Mouse (Mus musculus) kidney, embryonic 15.5 days (tissue): ENCODE results near the gene Cfap73. TPM values are rescaled to one million over a fixed set of nuclear protein-coding genes. Genes with fewer than 3 reads are reported as not detected.

Source experiments
- ATAC-seq: fragments of 200-750 bp; cut with Nextera tagmentation; replicated peaks from 2 replicates; pipeline ENCODE4 v1.8.0; 2017; ENCODE audit warnings: moderate TSS enrichment; ENCODE audit not compliant: low FRiP score
- H3K27ac ChIP-seq: fragments of 300-500 bp; sonication (generic); 2 replicates; pipeline ENCODE4 v1.5.1; 2015; ENCODE audit warnings: mild to moderate bottlenecking, inconsistent platforms
- H3K27me3 ChIP-seq: fragments of 300-500 bp; sonication (generic); 2 replicates; pipeline ENCODE4 v1.6.1; 2015; ENCODE audit warnings: inconsistent platforms
- H3K36me3 ChIP-seq: fragments of 300-500 bp; sonication (generic); 2 replicates; pipeline ENCODE4 v1.6.1; 2015; ENCODE audit warnings: inconsistent platforms
- H3K4me1 ChIP-seq: fragments of 300-500 bp; sonication (generic); 2 replicates; pipeline ENCODE4 v1.6.1; 2015; ENCODE audit warnings: inconsistent platforms
- H3K4me2 ChIP-seq: fragments of 300-500 bp; sonication (generic); 2 replicates; pipeline ENCODE4 v1.6.1; 2015; ENCODE audit warnings: moderate library complexity, mild to moderate bottlenecking, inconsistent platforms
- H3K4me3 ChIP-seq: fragments of 300-500 bp; sonication (generic); replicated peaks from 2 replicates; pipeline ENCODE4 v1.5.1; 2015; ENCODE audit warnings: mild to moderate bottlenecking, inconsistent platforms
- H3K9ac ChIP-seq: fragments of 300-500 bp; sonication (generic); 2 replicates; pipeline ENCODE4 v1.6.1; 2015; ENCODE audit warnings: mild to moderate bottlenecking, inconsistent platforms
- H3K9me3 ChIP-seq: fragments of 300-500 bp; sonication (generic); replicated peaks from 2 replicates; pipeline ENCODE4 v1.6.1; 2016; ENCODE audit warnings: inconsistent platforms
- WGBS: fragments of 180-500 bp; shearing (Covaris S2); methylation state at CpG from one replicate; pipeline ENCODE4 v1.1.7; 2015; ENCODE audit warnings: mixed read lengths; 5-methylcytosine and 5-hydroxymethylcytosine counted together
- polyA plus RNA-seq: library from polyadenylated mRNA; unstranded; fragments of >200 nt; fragmentation: Nextera tagmentation; extraction: Ambion mirVana; gene quantifications from 2 replicates; pipeline ENCODE4 v1.2.1, GENCODE M21; 2015

Gene Cfap73
- polyA plus RNA-seq, 1 experiment from 2014 or later = not detected

DNA sequence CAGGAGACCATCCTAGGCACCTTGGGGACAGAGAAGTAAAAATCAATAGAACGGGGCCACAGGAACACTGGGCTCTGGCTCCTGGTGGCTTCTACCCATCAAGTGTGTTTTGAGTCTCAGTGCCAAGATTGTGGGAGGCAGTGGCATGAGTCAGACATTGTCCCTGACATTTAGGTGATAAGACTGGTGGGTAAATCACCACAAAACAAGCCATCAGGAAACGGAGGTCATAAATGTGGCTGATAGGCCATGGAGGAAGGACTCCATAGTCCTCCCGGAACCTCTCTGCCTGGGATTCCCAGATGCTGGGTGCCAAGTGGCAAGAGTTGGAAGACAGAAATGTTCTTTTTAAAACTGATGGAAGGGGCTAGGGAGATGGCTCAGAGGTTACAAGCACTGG, 10.2 kb upstream of the Cfap73 start:
- ATAC-seq = no peak
- Histone ChIP-seq H3K27ac (no peak overlapping the region), H3K36me3 (no peaks in the 10 kb centered on the region), H3K27me3 (peaks cover 29% of the 10 kb centered on the region), H3K4me2 (no peak overlapping the region), H3K4me3 (no peak overlapping the region), H3K4me1 (peaks cover 23% of the 10 kb centered on the region), H3K9ac (no peak overlapping the region), H3K9me3 (no peaks in the 10 kb centered on the region)
- WGBS = 69% methylated on average over 3 of the region's 3 CpGs

DNA sequence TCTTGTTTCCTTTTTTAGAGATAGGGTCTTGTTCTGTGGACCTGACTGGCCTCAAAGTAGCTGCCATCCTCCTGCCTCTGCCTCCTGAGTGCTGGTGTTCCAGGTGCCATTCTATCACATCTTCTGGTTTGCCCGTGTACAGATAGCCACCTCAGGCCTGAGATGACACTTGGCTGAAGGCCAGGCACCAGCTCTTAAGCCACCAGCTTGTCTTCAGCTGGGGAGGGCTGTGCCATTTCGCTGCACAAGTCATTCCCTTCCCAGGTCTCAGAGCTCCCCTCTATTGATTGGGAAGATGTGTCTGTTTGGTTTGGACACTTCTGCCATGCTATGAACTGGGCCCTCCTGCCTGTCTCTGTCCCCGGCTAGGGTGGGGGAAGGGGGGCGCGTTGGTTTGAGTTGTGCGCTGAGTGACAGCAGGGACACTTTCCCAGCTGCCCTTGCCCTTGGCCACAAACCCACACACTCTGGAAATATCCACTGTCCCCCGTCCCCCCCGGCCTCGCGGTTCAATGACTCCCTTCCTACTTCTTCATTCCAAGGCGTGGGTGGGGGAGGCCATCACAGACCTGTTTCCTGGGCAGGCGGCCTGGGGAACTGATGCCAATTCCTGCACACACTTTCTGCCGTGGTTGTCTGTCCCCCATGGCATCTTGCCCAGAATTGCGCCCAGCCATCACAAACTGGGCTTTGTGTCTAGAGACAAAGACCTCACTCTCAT, 9.5 kb upstream of the Cfap73 start:
- H3K4me1 ChIP-seq = peaks cover 16% of the 10 kb centered on the region
- no peaks in the 10 kb centered on the region for H3K9me3 ChIP-seq
- H3K9ac ChIP-seq = no peak overlapping the region
- no peaks in the 10 kb centered on the region for H3K36me3 ChIP-seq
- 60% methylated on average over 14 of the region's 14 CpGs for WGBS
- H3K4me3 ChIP-seq = no peak overlapping the region
- peaks cover 22% of the 10 kb centered on the region for H3K27me3 ChIP-seq
- no peak overlapping the region for H3K4me2 ChIP-seq
- no peak for ATAC-seq
- H3K27ac ChIP-seq = no peak overlapping the region

DNA sequence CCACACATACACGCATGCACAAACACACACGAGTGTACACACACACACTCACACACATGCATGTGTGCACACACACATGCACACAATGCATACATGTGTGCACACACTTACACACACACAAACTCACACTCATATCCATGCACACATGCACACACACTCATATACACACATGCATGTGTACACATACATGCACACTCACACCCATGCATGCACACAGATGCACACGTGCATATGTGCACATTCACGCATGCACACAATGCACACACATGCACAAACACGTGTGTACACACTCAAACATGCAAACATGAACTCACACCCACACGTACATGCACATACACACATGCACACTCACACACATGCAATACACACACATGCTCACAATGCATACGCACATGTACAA, 6.1 kb upstream of the Cfap73 start:
- 87% methylated on average over 7 of the region's 7 CpGs for WGBS
- no peak for ATAC-seq

DNA sequence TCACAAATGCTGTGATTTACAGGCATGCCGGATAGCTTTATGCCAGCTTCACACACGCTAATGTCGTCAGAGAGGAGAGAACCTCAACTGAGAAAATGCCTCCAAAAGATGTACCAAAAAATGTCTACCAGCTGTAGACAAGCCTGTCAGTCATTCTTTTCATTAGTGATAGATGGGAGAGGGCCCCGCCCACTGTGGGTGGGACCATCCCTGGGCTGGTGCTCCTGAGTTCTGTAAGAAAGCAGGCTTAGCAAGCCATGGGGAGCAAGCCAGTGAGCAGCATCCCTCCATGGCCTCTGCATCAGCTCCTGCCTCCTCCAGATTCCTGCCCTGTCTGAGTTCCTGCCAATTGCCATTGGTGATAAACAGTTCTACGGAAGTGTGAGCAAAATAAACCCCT, 1.6 kb upstream of the Cfap73 start:
- peaks cover 5% of the 10 kb centered on the region for H3K4me1 ChIP-seq
- peaks cover 14% of the 10 kb centered on the region for H3K27me3 ChIP-seq
- H3K9ac ChIP-seq = no peak overlapping the region
- H3K9me3 ChIP-seq = peaks cover 3% of the 10 kb centered on the region; the same call in 1 of the 2 replicates
- H3K4me3 ChIP-seq = no peak overlapping the region
- no peak overlapping the region for H3K4me2 ChIP-seq
- 69% methylated on average over 5 of the region's 5 CpGs for WGBS
- H3K36me3 ChIP-seq = no peaks in the 10 kb centered on the region
- no peak for ATAC-seq
- no peak overlapping the region for H3K27ac ChIP-seq

More for the DNA sequence above, 6.1 kb upstream of the Cfap73 start:
- 0 out of 2 replicates have a peak, but pooled peaks cover 3% of the 10 kb centered on the region for H3K9me3 ChIP-seq
- H3K27ac ChIP-seq = no peak overlapping the region
- H3K36me3 ChIP-seq = no peaks in the 10 kb centered on the region
- no peak overlapping the region for H3K4me3 ChIP-seq
- H3K27me3 ChIP-seq = no peaks in the 10 kb centered on the region
- no peak overlapping the region for H3K4me2 ChIP-seq
- H3K4me1 ChIP-seq = peaks cover 7% of the 10 kb centered on the region
- H3K9ac ChIP-seq = no peak overlapping the region

DNA sequence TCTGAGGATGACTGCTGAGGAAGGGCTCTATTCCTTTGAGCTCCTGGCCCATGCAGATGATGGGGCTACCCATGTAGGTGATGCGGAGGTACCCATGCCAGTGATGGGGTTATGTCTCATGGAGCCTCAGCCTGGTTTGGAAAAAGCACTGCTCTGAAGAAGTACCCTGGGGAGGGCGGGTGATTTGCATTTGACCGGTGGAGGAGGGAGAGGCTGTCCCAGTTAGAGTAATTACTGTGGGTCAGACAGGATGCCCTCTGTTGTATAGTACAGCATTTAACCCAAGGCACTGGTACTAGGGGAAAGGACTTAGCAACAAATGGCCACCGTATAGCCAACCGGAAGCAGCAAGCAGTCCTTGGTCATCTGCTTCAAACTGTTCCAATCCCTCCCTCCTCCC, 825 bp upstream of the Cfap73 start:
- H3K9ac ChIP-seq = no peak overlapping the region
- no peak for ATAC-seq
- peaks cover 3% of the 10 kb centered on the region; the same call in 1 of the 2 replicates for H3K9me3 ChIP-seq
- H3K27me3 ChIP-seq = peaks cover 20% of the 10 kb centered on the region
- WGBS = 23% methylated on average over 5 of the region's 5 CpGs
- no peak overlapping the region for H3K27ac ChIP-seq
- H3K4me2 ChIP-seq = no peak overlapping the region
- no peaks in the 10 kb centered on the region for H3K36me3 ChIP-seq
- H3K4me3 ChIP-seq = no peak overlapping the region
- H3K4me1 ChIP-seq = peaks cover 5% of the 10 kb centered on the region

DNA sequence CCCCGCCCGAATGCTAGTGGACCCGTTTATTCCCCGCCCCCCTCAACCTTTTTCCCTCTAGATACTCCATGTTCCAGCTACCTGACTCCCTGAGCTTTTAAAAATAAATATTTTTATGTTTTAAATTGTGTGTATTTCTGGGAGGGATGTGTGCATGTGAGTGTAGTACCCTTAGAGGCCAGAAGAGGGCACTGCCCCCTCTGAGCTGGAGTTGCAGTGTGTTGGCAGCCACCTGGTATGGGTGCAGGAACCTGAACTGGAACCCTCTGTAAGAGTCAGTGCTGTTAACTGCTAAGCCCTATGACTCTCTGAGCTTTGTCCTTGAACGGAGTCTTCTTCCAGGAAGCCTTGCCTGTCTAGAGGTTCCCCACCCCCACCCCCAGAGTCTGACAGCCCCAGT, 2.1 kb downstream of the Cfap73 start:
- H3K4me2 ChIP-seq = no peak overlapping the region
- 93% methylated on average over 5 of the region's 5 CpGs for WGBS
- peaks cover 19% of the 10 kb centered on the region for H3K36me3 ChIP-seq
- ATAC-seq = no peak
- peaks cover 6% of the 10 kb centered on the region for H3K4me1 ChIP-seq
- H3K9ac ChIP-seq = no peak overlapping the region
- peaks cover 20% of the 10 kb centered on the region for H3K27me3 ChIP-seq
- H3K9me3 ChIP-seq = peaks cover 3% of the 10 kb centered on the region; the same call in 1 of the 2 replicates
- H3K4me3 ChIP-seq = no peak overlapping the region
- H3K27ac ChIP-seq = no peak overlapping the region

- peak overlapping the region; percentile 52 for H3K4me2 ChIP-seq
- H3K9me3 ChIP-seq = peaks cover 3% of the 10 kb centered on the region; the same call in 1 of the 2 replicates
- no peak overlapping the region for H3K27ac ChIP-seq
- peaks cover 20% of the 10 kb centered on the region for H3K27me3 ChIP-seq
- ATAC-seq = no peak
- H3K4me3 ChIP-seq = peak overlapping the region; percentile 27
- H3K9ac ChIP-seq = no peak overlapping the region
- WGBS = 8% methylated on average over 29 of the region's 29 CpGs
- H3K36me3 ChIP-seq = peaks cover 27% of the 10 kb centered on the region
- peaks cover 9% of the 10 kb centered on the region for H3K4me1 ChIP-seq
These were observed 2.9 kb downstream of the Cfap73 start for GRCm38 (mm10) chr5:120631128-120631527.

GRCm38 (mm10) chr5:120628624-120629023, 5.4 kb downstream of the Cfap73 start:
- Histone ChIP-seq H3K9ac (no peak overlapping the region), H3K4me3 (no peak overlapping the region), H3K36me3 (peaks cover 52% of the 10 kb centered on the region), H3K9me3 (no peaks in the 10 kb centered on the region; the same call in 1 of the 2 replicates), H3K4me2 (no peak overlapping the region), H3K27ac (no peak overlapping the region), H3K4me1 (peaks cover 9% of the 10 kb centered on the region), H3K27me3 (peaks cover 20% of the 10 kb centered on the region)
- 69% methylated on average over 7 of the region's 7 CpGs for WGBS
- ATAC-seq = no peak

DNA sequence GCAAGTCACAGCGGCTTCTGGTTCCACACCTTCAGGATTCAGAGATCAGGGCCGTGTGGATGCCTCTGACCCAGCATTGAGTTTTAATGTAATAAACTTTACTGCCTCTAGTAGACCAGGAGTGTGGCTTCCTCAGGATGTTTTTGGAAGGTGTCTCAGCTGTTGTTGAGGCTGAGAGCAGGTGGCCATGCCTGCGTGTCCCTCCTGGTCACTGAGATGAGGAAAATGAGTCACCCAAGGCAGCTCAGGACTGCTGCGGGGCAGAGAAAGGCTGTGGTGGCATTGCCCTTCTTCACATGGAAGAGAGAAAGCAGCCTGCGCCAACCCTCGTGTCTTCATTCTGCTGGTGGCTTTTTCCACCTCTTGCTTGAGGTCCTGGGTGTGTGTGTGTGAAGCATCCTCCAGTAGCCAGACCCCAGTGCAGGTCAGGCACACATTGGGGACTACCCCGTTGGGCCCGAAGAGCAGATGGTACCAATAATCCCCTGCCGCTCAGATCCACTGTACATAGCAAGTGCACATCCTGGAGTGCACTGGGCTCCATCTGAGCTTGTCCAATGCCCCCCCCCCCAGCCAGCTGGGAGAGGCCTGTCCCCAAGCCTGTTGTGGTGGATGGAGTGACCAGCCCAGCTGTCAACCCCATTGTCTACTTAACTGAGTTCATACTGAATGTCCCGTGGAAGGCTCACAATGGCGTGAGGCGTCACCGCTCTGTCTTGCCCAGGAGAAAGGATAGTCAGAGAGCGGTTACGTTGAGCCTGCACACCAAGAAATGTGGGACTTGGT, 6.3 kb downstream of the Cfap73 start:
- WGBS = 94% methylated on average over 15 of the region's 15 CpGs
- ATAC-seq = no peak
- H3K4me1 ChIP-seq = peaks cover 9% of the 10 kb centered on the region
- no peak overlapping the region for H3K4me2 ChIP-seq
- H3K9ac ChIP-seq = no peak overlapping the region
- H3K9me3 ChIP-seq = no peaks in the 10 kb centered on the region; the same call in 1 of the 2 replicates
- H3K36me3 ChIP-seq = peaks cover 61% of the 10 kb centered on the region
- H3K27me3 ChIP-seq = peaks cover 18% of the 10 kb centered on the region
- H3K4me3 ChIP-seq = no peak overlapping the region
- no peak overlapping the region for H3K27ac ChIP-seq

DNA sequence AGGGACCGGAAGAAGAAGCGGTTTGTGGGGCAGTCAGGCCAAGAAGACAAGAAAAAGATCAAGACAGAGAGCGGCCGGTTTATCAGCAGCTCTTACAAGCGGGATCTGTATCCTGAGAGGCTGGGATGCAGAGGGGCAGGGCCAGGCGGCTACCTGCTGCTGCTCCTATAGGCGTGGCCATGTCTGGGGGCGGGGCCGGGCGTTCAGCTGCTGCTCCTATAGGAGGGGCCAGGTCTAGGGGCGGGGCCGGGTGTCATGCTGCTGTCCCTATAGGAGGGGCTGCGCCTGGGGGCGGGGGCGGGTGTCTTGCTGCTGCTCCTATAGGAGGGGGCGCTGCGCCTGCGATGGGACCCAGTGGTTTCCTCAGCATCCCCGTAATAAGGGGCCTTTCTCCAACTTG, 7.6 kb downstream of the Cfap73 start:
- Histone ChIP-seq H3K27me3 (peaks cover 14% of the 10 kb centered on the region), H3K4me1 (peaks cover 15% of the 10 kb centered on the region), H3K36me3 (peaks cover 74% of the 10 kb centered on the region), H3K27ac (no peak overlapping the region), H3K4me3 (no peak overlapping the region), H3K4me2 (no peak overlapping the region), H3K9ac (no peak overlapping the region), H3K9me3 (no peaks in the 10 kb centered on the region)
- WGBS = 44% methylated on average over 19 of the region's 19 CpGs
- ATAC-seq = peak; percentile 63; the same call in 1 of the 2 replicates

DNA sequence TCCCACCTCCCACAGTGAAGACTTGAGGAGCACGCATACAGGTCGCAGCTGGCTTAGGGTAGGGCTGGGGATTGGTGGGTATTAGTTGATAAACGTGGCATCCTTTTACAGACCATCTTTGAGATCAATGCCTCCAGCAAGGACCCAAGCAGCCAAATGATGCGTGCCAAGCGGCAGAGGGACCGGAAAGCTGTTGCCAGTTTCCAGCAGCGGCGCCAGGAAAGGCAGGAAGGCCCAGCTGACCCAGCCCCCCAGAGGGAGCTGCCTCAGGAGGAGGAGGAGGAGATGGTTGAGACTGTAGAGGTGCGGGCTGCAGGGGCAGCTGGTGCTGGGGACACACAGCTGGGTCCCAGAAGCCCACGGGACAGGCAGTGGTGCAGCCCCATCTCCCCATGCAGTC, 9.6 kb downstream of the Cfap73 start:
- no peak overlapping the region for H3K4me3 ChIP-seq
- no peak overlapping the region for H3K27ac ChIP-seq
- H3K4me1 ChIP-seq = peaks cover 16% of the 10 kb centered on the region
- no peak overlapping the region for H3K9ac ChIP-seq
- no peaks in the 10 kb centered on the region for H3K27me3 ChIP-seq
- H3K4me2 ChIP-seq = no peak overlapping the region
- no peaks in the 10 kb centered on the region for H3K9me3 ChIP-seq
- no peak for ATAC-seq
- WGBS = 93% methylated on average over 10 of the region's 10 CpGs
- H3K36me3 ChIP-seq = peaks cover 94% of the 10 kb centered on the region

- H3K9me3 ChIP-seq = no peaks in the 10 kb centered on the region
- no peaks in the 10 kb centered on the region for H3K27me3 ChIP-seq
- no peak overlapping the region for H3K4me3 ChIP-seq
- no peak overlapping the region for H3K4me2 ChIP-seq
- no peak overlapping the region for H3K9ac ChIP-seq
- ATAC-seq = no peak
- 66% methylated on average over 5 of the region's 5 CpGs for WGBS
- peaks cover 16% of the 10 kb centered on the region for H3K4me1 ChIP-seq
- peaks cover 100% of the 10 kb centered on the region for H3K36me3 ChIP-seq
- H3K27ac ChIP-seq = no peak overlapping the region
These were observed 11.7 kb downstream of the Cfap73 start for GRCm38 (mm10) chr5:120622198-120622851.
